Mouse (Mus musculus) small intestine, adult 2 months (tissue): ENCODE data around the gene Cenpv.

Source experiments
- CTCF ChIP-seq: fragments of 200-500 bp; IDR thresholded peaks from 2 replicates; pipeline ENCODE4 v1.5.1; 2012; ENCODE audit warnings: low read depth, mild to moderate bottlenecking, control low read depth, inconsistent platforms, low read length, moderate library complexity, mixed read lengths; ENCODE audit not compliant: insufficient replicate concordance, insufficient read length; ENCODE audit errors: extremely low read depth
- POLR2A ChIP-seq: fragments of 200-500 bp; IDR thresholded peaks from 2 replicates; pipeline ENCODE4 v1.6.1; 2012; ENCODE audit warnings: low read depth, mild to moderate bottlenecking, control low read depth, inconsistent platforms, low read length, moderate library complexity

GRCm38 (mm10) chr11:62487540-62488350 is 51.3 kb downstream of the Cenpv start:
- no peak for TF ChIP-seq POLR2A
- no peak for TF ChIP-seq CTCF
